Mouse (Mus musculus) neural tube, embryonic 11.5 days (tissue): ENCODE measurements at regions not wholly inside any gene's neighbourhood (a gene's known extent, or its start where the extent isn't known, plus 50 kb on each side); places are given as distances from the start of the nearest gene placed in this dataset.

Source experiments
- ATAC-seq: fragments of 200-750 bp; cut with Nextera tagmentation; 2 replicates; pipeline ENCODE4 v1.8.0; 2017; ENCODE audit warnings: moderate number of reproducible peaks, mild to moderate bottlenecking, moderate TSS enrichment, moderate library complexity; ENCODE audit not compliant: insufficient read depth, low FRiP score, low TSS enrichment
- DNase-seq: peaks from one replicate; pipeline ENCODE4 v3.0.0-alpha.2; 2015; ENCODE audit warnings: low spot score
- H3K27ac ChIP-seq: fragments of 300-500 bp; sonication (generic); 2 replicates; pipeline ENCODE4 v1.5.1; 2014; ENCODE audit warnings: low read depth, mild to moderate bottlenecking, low read length
- H3K27me3 ChIP-seq: fragments of 300-500 bp; sonication (generic); 2 replicates; pipeline ENCODE4 v1.6.1; 2014; ENCODE audit warnings: mild to moderate bottlenecking, low read length, mixed read lengths; ENCODE audit not compliant: control insufficient read depth, insufficient read depth
- H3K36me3 ChIP-seq: fragments of 300-500 bp; sonication (generic); 2 replicates; pipeline ENCODE4 v1.6.1; 2014; ENCODE audit warnings: mild to moderate bottlenecking, low read length, moderate library complexity, mixed read lengths; ENCODE audit not compliant: control insufficient read depth, insufficient read depth
- H3K4me1 ChIP-seq: fragments of 300-500 bp; sonication (generic); 2 replicates; pipeline ENCODE4 v1.6.1; 2014; ENCODE audit warnings: low read length, mixed read lengths; ENCODE audit not compliant: control insufficient read depth, insufficient read depth
- H3K4me2 ChIP-seq: fragments of 300-500 bp; sonication (generic); 2 replicates; pipeline ENCODE4 v1.6.1; 2014; ENCODE audit warnings: low read depth, mild to moderate bottlenecking, moderate library complexity
- H3K4me3 ChIP-seq: fragments of 300-500 bp; sonication (generic); 2 replicates; pipeline ENCODE4 v1.5.1; 2014; ENCODE audit warnings: low read depth, low read length
- H3K9ac ChIP-seq: fragments of 300-500 bp; sonication (generic); 2 replicates; pipeline ENCODE4 v1.6.1; 2014; ENCODE audit warnings: mild to moderate bottlenecking, low read length
- H3K9me3 ChIP-seq: fragments of 300-500 bp; sonication (generic); 2 replicates; pipeline ENCODE4 v1.6.1; 2016; ENCODE audit warnings: low read length; ENCODE audit not compliant: control insufficient read depth
- WGBS: fragments of 180-500 bp; shearing (Covaris S2); extraction: QIAGEN DNeasy Blood & Tissue Kit; methylation state at CpG from one replicate; pipeline ENCODE4 v1.1.7; 2014; 5-methylcytosine and 5-hydroxymethylcytosine counted together

- H3K27me3 ChIP-seq, result no peaks in the 10 kb centered on the region
- no peaks in the 10 kb centered on the region for H3K4me1 ChIP-seq
- no peak for ATAC-seq
- H3K9ac ChIP-seq, result no peak overlapping the region
- no peaks in the 10 kb centered on the region for H3K36me3 ChIP-seq
- 88% methylated on average over 2 of the region's 2 CpGs for WGBS
- no peak overlapping the region for H3K4me2 ChIP-seq
- no peak overlapping the region for H3K4me3 ChIP-seq
- no peak overlapping the region for H3K27ac ChIP-seq
- no peaks in the 10 kb centered on the region for H3K9me3 ChIP-seq
- DNase-seq, result no peak
Measured at GRCm38 (mm10) chr13:39899332-39899731, 461.9 kb downstream of the Ofcc1 start.

- no peaks in the 10 kb centered on the region for H3K9me3 ChIP-seq
- H3K27ac ChIP-seq, result no peak overlapping the region
- ATAC-seq (no peak), DNase-seq (no peak)
- H3K4me3 ChIP-seq, result no peak overlapping the region
- WGBS, result 93% methylated on average over 5 of the region's 5 CpGs
- no peaks in the 10 kb centered on the region for H3K27me3 ChIP-seq
- H3K9ac ChIP-seq, result no peak overlapping the region
- H3K36me3 ChIP-seq, result no peaks in the 10 kb centered on the region
- no peaks in the 10 kb centered on the region for H3K4me1 ChIP-seq
- no peak overlapping the region for H3K4me2 ChIP-seq
Measured at GRCm38 (mm10) chr13:39898412-39898979, 462.8 kb downstream of the Ofcc1 start.

- no peak overlapping the region for H3K27ac ChIP-seq
- ATAC-seq, result no peak
- H3K9me3 ChIP-seq, result no peaks in the 10 kb centered on the region
- no peaks in the 10 kb centered on the region for H3K27me3 ChIP-seq
- no peak overlapping the region for H3K9ac ChIP-seq
- no peaks in the 10 kb centered on the region for H3K4me1 ChIP-seq
- 68% methylated on average over 5 of the region's 5 CpGs for WGBS
- H3K4me3 ChIP-seq, result no peak overlapping the region
- no peaks in the 10 kb centered on the region for H3K36me3 ChIP-seq
- DNase-seq, result no peak
- H3K4me2 ChIP-seq, result no peak overlapping the region
Measured at GRCm38 (mm10) chr13:39894159-39894558, 467.1 kb downstream of the Ofcc1 start.

- Histone ChIP-seq H3K27me3 (peaks cover 8% of the 10 kb centered on the region; the same call in 1 of the 2 replicates), H3K9ac (no peak overlapping the region), H3K4me3 (no peak overlapping the region), H3K4me1 (0 out of 2 replicates have a peak, but pooled peaks cover 2% of the 10 kb centered on the region), H3K4me2 (no peak overlapping the region), H3K36me3 (no peaks in the 10 kb centered on the region), H3K27ac (no peak overlapping the region), H3K9me3 (no peaks in the 10 kb centered on the region)
- 89% methylated on average over 7 of the region's 7 CpGs for WGBS
- DNase-seq, result no peak
- no peak for ATAC-seq
Measured at GRCm38 (mm10) chr13:39881066-39881465, 480.2 kb downstream of the Ofcc1 start.

GRCm38 (mm10) chr13:39880136-39880535, 481.1 kb downstream of the Ofcc1 start:
- ATAC-seq, result no peak
- no peak for DNase-seq

GRCm38 (mm10) chr13:39877361-39878141, 483.7 kb downstream of the Ofcc1 start:
- 0 out of 2 replicates have a peak, but pooled peaks cover 2% of the 10 kb centered on the region for H3K4me1 ChIP-seq
- peak; percentile 85 for DNase-seq
- H3K27ac ChIP-seq, result no peak overlapping the region
- 30% methylated on average over 16 of the region's 16 CpGs for WGBS
- H3K9ac ChIP-seq, result peak overlapping the region; percentile 14; the same call in 1 of the 2 replicates
- no peaks in the 10 kb centered on the region for H3K36me3 ChIP-seq
- 0 out of 2 replicates have a peak overlapping the region, but pooled peaks have one; percentile 2 for H3K4me3 ChIP-seq
- H3K27me3 ChIP-seq, result peaks cover 13% of the 10 kb centered on the region; the same call in 1 of the 2 replicates
- no peaks in the 10 kb centered on the region for H3K9me3 ChIP-seq
- H3K4me2 ChIP-seq, result peak overlapping the region; percentile 36
- peak; percentile 97 for ATAC-seq

More at GRCm38 (mm10) chr13:39880136-39880535, 481.1 kb downstream of the Ofcc1 start:
- Histone ChIP-seq H3K4me1 (0 out of 2 replicates have a peak, but pooled peaks cover 2% of the 10 kb centered on the region), H3K36me3 (no peaks in the 10 kb centered on the region), H3K27ac (no peak overlapping the region), H3K4me2 (no peak overlapping the region), H3K9me3 (no peaks in the 10 kb centered on the region), H3K4me3 (no peak overlapping the region), H3K27me3 (peaks cover 13% of the 10 kb centered on the region; the same call in 1 of the 2 replicates), H3K9ac (no peak overlapping the region)
- 49% methylated on average over 2 of the region's 2 CpGs for WGBS

GRCm38 (mm10) chr13:39852257-39852800, 508.9 kb downstream of the Ofcc1 start:
- 84% methylated on average over 6 of the region's 6 CpGs for WGBS
- Histone ChIP-seq H3K36me3 (no peaks in the 10 kb centered on the region), H3K27ac (no peak overlapping the region), H3K4me1 (no peaks in the 10 kb centered on the region), H3K9me3 (no peaks in the 10 kb centered on the region), H3K4me3 (no peak overlapping the region), H3K27me3 (no peaks in the 10 kb centered on the region), H3K9ac (no peak overlapping the region), H3K4me2 (no peak overlapping the region)
- ATAC-seq (no peak), DNase-seq (no peak)

- no peaks in the 10 kb centered on the region for H3K9me3 ChIP-seq
- 89% methylated on average over 1 of the region's 1 CpGs for WGBS
- H3K9ac ChIP-seq, result no peak overlapping the region
- ATAC-seq, result no peak
- no peak overlapping the region for H3K4me3 ChIP-seq
- no peaks in the 10 kb centered on the region for H3K36me3 ChIP-seq
- H3K4me2 ChIP-seq, result no peak overlapping the region
- no peak for DNase-seq
- no peak overlapping the region for H3K27ac ChIP-seq
- no peaks in the 10 kb centered on the region for H3K27me3 ChIP-seq
- H3K4me1 ChIP-seq, result no peaks in the 10 kb centered on the region
Measured at GRCm38 (mm10) chr13:39849391-39849790, 511.9 kb downstream of the Ofcc1 start.
